Mouse (Mus musculus) brain, embryonic 18.5 days (tissue): ENCODE measurements around the gene Stac.

Experiments
- DNase-seq: peaks from one replicate; pipeline ENCODE4 v3.0.0-alpha.2; 2012; ENCODE audit warnings: low read depth, low spot score

The Stac gene

DNA sequence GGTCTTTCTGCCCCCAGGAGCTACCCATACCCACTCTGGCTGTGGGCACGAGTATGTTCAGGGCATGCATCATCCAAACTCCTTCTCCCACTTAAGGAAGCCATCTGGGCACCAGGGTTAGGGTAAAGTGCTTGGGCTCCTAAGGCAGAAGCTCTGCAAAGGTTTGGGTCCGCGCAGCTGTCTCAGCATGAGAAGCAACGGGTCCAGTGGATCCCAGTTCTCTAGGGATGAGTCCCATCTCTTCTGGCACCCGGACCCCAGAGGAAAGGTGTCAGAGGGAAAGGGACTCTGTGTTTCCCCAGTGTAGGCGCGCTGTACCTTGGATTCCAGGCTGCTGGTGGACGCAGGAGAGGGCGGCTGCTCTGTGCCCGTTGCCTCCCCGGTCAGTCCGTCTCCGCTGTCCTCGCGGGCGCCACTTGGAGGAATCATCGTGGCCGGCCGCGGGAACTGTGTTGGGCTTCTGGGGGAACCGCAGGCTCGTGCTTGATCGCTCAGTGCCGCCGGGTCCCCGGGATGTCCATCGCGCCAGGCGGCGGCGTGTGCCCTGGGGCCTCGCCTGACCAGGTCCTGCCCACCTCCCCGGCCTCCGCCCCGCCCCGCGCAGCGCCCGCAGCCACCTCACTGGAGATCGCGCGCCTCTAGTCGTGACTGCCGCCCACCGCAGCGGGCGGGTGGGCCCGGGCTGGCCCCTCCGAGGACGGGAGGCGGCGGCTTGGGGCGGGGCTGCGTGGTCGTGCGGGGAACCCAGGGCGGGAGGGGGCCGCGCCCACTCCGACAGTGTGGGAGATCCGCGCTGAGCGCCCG is at the start of gene Stac:
Stac (minus strand) TSS at position 669 of the 804 bp plus-strand sequence.
- no peak for DNase-seq

- no peak for DNase-seq
These were observed 49.5 kb upstream of the Stac start for GRCm38 (mm10) chr9:111739431-111740245.

DNA sequence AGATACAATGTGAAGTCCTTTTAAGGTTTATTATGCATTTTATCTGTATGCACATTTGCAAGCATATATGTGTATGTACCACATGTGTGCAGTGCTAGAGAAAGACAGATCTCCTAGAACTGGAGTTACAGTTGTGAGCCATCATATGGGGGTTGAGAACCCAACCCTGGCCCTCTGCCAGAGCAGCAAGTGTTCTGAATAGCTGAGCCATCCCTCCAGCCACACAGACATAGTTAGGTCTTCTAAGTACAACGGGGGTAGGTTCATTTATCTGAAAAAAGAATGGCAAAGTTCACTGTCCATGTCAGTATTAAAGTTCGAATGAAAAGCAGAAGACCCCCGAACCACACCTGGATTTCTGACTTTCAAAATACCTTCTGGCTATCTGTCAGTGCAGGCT is 48.9 kb upstream of the Stac start:
- DNase-seq = no peak

DNA sequence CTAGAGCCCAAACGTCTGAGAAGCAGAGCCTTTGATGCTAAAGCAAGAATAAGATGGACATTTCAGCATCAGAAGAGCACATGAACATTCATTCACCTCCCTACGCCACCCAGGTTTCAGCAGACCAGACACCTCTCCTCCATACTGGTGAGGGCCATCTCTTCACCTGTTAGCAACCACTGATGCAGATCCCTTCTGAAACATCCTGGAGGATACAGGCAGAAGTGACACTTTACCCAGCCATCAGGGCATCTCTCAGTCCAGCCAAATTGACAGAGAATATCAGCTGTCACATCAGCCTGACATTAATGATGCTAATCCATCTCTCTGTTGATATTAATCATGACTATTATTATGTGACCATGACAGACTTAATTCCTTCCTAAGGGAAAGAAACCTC is 47.6 kb upstream of the Stac start:
- DNase-seq = no peak

DNA sequence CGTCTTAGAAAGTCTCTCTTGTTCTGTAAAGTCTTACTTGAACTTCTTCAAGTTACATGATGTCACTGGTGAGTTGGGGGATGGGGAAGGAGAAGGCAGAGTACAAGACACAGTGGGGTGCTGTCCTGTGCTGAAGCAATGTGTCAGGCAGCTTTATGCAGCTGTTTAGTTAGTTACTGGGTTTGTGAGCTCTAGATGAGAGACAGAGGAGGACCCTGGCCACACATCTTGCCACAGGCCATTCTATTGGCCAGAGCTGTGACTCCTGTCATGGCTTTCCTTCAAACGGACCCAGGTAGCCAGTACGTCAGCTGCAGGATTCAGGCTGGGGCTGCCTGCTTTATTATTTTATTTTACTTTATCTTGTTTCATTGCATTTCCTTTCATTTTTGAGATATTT is 45.8 kb upstream of the Stac start:
- no peak for DNase-seq

DNA sequence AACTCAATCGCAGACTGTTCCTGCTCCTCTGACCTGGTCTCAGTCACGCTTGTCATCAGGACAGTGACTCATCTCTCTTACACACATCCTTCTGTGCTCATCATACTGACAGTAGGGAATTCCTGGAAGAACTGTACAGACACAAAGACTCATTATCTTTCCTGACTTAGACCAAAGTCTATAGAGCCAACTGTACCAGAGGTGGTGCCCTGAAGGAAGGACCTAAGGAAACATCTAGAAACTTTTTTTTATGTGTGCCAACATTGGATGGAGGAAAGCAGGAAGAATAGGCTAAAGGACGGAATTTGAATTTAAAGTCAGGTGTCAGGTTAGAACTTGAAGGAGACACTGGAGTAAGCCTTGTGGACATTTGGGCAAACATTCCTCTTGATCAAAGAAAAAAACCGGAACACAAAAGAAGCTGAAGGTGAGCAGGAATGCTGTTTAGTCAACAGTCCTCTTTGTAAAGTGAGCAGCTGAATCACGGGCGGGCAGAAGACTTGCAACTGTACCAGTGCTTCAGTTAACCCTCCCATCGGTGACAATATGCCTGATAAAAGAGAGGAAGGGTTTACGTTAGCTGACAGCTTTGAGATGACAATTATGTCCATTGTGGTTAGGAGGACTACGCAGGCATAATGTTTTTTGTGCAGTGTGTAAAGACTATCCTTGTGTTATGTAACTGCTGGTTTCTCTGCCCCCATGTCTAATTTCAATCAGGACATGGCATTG is 42.0 kb upstream of the Stac start:
- DNase-seq = no peak

GRCm38 (mm10) chr9:111724981-111725593 is 34.9 kb upstream of the Stac start:
- no peak for DNase-seq

DNA sequence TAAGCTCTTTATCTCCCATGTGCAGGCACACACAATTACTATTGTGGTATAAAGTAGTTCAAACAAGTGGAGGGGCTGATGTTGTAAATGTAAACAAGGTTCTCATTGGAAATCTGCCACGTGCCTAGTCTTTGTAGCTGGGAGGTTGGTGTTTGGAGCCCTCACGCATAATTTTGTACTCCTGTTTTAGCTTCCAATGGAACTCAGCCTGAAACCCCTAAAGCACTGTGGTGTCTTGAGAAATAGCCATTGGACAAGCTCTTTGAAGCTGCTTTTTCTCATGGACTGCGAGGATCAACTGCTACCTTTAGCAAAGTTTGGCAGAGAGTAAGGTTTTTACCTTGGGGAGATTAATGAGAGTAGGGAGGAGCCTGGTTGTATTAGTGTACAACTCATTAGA is 24.3 kb upstream of the Stac start:
- no peak for DNase-seq

DNA sequence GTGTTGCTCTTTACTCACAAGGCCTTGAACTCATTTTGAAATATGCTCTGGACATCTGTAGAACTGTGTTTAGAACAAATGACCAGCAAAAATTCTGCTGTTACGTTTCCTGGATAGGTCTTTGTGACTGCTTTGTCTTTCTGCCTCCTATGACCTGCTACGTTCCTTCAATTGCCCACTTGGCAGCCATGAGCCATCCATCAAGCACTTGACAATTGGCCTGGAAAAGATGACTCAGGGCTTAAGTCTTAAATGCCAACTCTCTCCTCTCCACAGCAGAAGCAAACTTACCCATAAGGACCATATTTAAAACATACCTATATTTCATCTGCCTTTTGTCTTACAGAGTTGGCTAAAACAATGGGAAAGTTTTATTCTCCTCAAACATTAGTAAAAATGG is 10.0 kb upstream of the Stac start:
- no peak for DNase-seq

DNA sequence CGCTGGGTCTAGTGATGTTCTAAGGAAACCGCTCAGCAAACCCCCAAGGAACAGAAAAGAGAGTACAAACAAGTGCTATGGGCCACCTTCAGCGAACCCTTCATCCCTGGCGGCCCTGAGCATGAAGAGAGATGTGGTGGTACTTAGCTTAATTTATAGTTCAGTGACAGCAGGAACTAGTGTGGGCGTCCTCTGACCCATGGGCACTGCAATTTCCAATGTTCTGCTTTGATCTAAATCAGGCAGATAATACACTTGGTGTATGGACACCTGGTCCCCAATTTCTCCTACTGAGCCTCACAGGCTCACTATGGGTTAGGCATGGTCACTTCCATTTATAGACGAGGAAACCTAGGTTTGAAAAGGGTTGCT is 322 bp upstream of the Stac start:
- DNase-seq = no peak

DNA sequence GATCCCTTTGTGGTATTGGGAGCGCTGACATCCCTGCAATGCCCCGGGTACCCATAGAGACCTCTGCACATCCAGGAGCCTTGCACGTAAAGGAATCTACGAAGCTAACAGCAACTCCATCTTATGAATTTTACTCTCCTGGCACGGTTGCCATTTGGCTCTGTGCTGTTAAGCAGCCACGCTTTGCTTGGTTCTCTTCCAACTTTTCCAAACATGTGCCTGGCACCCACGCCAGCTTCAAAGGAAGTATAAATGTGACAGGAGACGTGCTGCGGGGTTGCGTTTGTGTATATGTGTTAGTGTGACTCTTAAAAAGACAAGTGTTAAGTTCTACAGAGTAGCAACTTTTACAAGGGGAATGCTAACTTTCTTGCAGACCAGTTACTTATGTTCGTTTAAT is 1.0 kb downstream of the Stac start:
- no peak for DNase-seq

DNA sequence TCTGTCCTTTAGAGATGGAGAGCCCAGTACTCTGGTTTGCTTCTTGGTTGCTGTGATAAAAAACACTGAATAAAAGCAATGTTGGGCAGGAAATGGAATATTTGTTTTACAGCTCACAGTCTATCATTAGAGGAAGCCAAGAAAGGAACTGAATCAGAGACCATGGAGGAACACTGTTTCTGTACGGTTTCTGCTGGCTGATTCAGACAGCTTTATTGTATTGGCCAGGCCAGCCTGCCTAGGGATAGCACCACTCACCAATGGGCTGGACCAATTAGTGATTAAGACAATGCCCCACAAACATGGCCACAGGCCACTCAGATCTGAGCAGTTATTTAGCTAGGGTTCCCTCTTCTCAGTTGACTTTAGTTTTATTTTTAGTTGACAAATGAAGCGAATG is 6.0 kb downstream of the Stac start:
- DNase-seq = no peak

DNA sequence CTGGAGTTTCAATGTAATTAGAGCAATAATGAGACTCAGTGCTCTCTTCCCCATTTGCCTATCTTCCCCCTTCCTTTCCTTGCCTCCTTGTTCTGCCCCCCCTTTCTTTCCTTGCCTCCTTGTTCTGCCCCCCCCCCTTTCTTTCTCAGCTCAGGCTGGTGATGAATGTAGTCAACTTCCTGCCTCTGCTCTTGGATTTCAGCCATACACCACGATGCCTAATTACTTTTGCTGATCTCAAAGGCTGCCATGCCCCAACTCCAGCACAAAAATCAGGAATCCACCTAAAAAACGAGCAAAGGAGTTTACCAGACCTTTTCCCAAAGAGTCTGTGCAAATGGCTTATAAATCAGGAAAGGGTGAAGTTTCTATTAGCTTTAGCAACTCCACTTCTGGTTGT is 10.6 kb downstream of the Stac start:
- DNase-seq = no peak

DNA sequence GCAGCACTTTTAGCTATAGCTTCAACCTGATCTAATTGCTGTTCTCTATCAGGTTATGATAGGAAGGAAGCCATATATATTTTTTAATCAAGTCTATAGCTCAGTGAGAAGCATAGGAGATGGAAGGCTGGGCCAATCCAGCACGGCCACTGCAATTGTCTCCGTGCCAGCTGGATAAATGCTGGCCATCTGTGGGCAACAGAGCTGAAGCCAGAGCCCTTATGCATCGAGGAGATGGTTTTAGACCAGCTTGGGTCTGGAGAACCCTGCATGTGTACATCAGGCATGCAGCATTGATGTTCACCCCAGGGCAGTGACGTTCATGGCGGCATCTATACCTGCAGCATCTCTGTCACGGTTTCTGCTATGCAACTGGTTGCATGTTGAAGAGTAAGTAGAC is 20.3 kb downstream of the Stac start:
- no peak for DNase-seq

DNA sequence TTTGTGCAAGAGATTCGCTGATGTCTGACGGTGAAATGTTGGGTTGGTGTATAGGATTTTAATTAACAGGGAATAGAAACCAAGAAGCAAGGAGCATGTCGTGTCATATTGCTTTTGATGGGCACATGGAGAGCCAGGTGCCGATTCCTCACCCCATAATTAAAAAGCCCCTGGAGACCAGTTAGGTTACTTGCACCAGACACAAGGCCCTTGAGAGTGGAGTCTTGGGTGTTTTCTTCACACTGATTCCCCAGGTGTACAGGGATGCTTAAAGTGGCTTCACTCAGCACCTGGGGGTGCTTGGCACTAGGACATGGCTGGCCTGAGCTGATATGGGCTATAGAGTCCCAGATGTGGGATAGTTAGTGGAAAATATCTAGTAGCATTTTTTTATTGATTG is 35.1 kb downstream of the Stac start:
- no peak for DNase-seq

DNA sequence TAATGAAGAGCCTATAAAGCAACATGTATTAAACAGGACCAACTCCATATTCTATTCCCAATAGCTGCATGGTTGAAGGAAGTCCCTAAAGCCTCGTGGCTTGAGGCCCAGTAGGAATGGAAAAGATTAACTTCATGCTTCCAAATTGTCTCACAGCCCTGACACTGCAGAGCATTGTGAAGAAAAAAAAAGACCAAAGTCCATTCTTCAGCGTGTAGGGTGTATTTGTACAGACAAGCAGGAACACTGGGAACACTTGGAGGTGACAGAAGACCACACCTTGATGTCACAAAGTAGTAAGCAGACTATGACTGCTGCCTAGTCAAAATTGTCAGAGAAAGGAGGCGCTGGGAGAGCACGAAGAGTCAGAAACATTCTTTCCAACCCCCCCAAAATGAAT is 45.9 kb downstream of the Stac start:
- DNase-seq = no peak

DNA sequence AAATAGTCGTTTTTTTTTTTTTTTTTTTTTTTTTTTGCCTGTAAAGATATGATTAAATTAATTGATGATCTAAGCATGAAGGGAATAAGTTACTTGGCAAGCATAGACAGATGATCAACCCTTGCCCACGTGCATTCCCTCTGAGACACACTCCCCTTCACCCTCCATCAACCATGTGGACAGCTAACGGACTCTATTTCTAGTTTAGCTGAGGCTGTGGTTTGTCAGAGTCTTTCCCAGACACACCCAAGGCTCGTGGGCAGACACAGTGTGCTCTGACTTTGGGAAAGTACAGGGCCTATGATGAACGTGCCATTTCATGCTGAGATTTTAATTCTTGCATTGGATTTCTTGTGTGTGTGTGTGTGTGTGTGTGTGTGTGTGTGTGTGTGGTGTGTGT is 46.8 kb downstream of the Stac start:
- DNase-seq = no peak

GRCm38 (mm10) chr9:111637641-111638040 is 52.5 kb downstream of the Stac start:
- no peak for DNase-seq

DNA sequence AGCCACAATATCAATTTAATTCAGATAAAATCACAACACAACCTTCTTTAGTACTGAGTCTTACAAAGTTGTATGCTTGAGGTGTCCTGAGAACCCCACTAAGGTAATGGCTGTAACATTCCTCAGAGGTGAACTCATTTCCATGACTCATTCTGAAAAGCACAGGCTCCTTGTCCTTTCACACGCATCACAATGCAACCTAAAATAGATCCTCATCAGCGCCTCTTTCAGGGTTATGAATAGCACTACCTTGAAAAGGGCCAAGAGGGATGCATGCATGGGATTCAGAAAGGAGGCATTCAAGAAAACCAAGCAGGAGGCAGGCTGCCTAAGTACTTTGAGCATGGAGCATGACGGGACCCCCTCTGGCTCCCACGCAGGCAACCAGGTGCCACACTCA is 57.3 kb downstream of the Stac start:
- no peak for DNase-seq

DNA sequence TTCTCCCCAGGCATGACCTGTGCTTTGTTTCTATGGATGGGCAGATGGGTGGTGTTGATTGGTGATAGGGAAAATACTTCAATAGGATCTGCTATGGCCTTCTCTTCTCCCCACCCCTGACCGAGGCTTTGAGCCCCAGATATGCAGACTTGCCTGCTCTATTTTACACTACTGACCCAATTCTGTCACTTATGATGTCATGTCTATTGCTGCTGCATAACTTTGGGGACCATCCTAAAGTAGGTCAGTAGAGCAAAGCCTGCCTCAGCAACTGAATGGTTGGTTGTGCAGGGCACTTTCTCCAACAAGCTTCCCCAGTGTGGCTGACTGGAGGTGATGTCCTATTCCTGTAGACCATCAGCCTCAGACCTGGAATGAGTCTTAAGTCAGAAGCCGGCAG is 69.0 kb downstream of the Stac start:
- no peak for DNase-seq

GRCm38 (mm10) chr9:111611341-111611740 is 78.8 kb downstream of the Stac start:
- DNase-seq = no peak

- no peak for DNase-seq
These were observed 81.4 kb downstream of the Stac start for GRCm38 (mm10) chr9:111608762-111609161.
